Mouse (Mus musculus) brain, embryonic 14.5 days (tissue): ENCODE data around the gene Rps2. TPM values are rescaled to one million over a fixed set of nuclear protein-coding genes. Genes with fewer than 3 reads are reported as not detected.

ENCODE experiments used
- DNase-seq: peaks from one replicate; pipeline ENCODE4 v3.0.0-alpha.2; 2011; ENCODE audit warnings: low read depth
- CTCF ChIP-seq: fragments of 200-500 bp; IDR thresholded peaks from 2 replicates; pipeline ENCODE4 v1.5.1; 2012; ENCODE audit warnings: inconsistent platforms, mild to moderate bottlenecking, moderate library complexity, borderline replicate concordance; ENCODE audit not compliant: insufficient read depth, insufficient read length; ENCODE audit errors: extremely low read depth
- POLR2A ChIP-seq: fragments of 200-500 bp; IDR thresholded peaks from 2 replicates; pipeline ENCODE4 v1.6.1; 2012; ENCODE audit warnings: mild to moderate bottlenecking, inconsistent platforms, borderline replicate concordance; ENCODE audit not compliant: poor library complexity, insufficient read depth, insufficient read length, severe bottlenecking; ENCODE audit errors: extremely low read depth
- polyA plus RNA-seq: library from polyadenylated mRNA; depleted of rRNA; stranded (reverse); fragments of >200 nt; gene quantifications from 2 replicates; pipeline ENCODE4 v1.2.3, GENCODE M21; 2012; rRNA removed

Gene Rps2
- polyA plus RNA-seq, 1 experiment, result 1,770 TPM

DNA sequence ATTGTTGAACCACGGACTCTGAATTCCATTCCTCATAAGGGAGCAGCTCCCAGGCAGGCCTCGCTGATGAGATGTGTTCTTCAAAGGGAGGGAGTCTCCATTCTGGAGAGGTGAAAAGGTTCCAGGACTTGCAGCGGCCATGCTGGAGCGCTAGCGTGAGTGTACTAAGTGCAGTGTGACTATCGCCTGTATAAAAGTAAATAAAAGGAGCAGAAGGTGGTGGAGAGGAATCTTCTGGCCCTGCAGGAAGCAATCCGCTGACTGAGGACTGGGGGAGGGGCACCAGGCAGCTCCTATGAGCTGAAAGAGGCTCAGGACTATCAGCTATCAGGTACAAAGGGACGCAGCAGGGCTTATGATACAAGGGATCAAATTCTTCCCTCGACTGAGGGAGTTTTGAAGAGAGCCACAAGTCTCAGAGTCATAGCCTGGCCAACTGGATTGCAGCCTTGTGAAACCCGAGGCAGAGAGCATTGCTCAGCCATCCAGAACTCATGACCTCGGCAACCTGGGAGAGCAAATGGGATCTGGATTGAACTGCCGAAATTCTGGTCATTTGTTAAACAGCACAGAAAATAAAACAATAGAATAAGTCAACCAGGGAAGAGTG is 48.5 kb downstream of the Rps2 start:
- DNase-seq, result no peak
- TF ChIP-seq CTCF, result no peak
- TF ChIP-seq POLR2A, result no peak

DNA sequence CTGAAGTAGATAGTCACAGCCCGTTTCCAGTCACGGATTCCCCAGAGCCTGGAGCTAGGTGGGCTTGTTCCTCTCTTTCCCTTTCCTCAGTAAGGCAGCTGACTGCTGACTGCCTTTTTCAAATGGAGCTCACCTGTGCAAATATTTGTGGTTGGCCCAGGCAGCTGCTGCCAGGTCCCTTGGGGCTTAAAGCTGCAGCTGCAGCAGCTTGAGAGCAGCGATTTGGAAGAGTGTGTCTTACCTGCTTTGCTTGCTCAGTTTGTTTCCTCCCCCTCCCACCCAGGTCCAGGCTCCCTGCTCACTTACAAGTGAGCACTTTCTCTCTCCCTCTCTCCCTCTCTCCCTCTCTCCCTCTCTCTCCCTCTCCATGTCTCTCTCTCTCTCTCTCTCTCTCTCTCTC is 51.2 kb downstream of the Rps2 start:
- TF ChIP-seq CTCF (no peak), POLR2A (no peak)
- peak; percentile 5 for DNase-seq

Other genes starting within 250 kb of the Rps2 start
- 89.5 and 99.5 TPM in 2 replicates for gene E4f1, start 247.8 kb upstream of the Rps2 start, polyA plus RNA-seq
- 49.6 and 52.2 TPM in 2 replicates for gene Pgp, start 247.7 kb upstream of the Rps2 start, polyA plus RNA-seq
- 0.48 and 0.77 TPM in 2 replicates for gene Bricd5, start 244.2 kb upstream of the Rps2 start, polyA plus RNA-seq
- gene Mlst8, start 239.0 kb upstream of the Rps2 start, polyA plus RNA-seq, result 47.1 and 53.7 TPM in 2 replicates
- gene Caskin1, start 229.5 kb upstream of the Rps2 start, polyA plus RNA-seq, result 91.5 and 142 TPM in 2 replicates
- gene Traf7, start 190.2 kb upstream of the Rps2 start, polyA plus RNA-seq, result 310 and 422 TPM in 2 replicates
- 3.2 and 5.6 TPM in 2 replicates for gene Rab26, start 183.9 kb upstream of the Rps2 start, polyA plus RNA-seq
- gene Pkd1, start 168.3 kb upstream of the Rps2 start, polyA plus RNA-seq, result 65.9 and 74.2 TPM in 2 replicates
- 189 and 190 TPM in 2 replicates for gene Tsc2, start 85.5 kb upstream of the Rps2 start, polyA plus RNA-seq
- 10.4 and 15.3 TPM in 2 replicates for gene Nthl1, start 85.4 kb upstream of the Rps2 start, polyA plus RNA-seq
- gene Slc9a3r2, start 67.8 kb upstream of the Rps2 start, polyA plus RNA-seq, result 30.7 and 34.3 TPM in 2 replicates
- 0.23 TPM in 1 of 2 replicates, not detected in the other for gene Npw, start 59.7 kb upstream of the Rps2 start, polyA plus RNA-seq
- 76.3 and 102 TPM in 2 replicates for gene Zfp598, start 48.4 kb upstream of the Rps2 start, polyA plus RNA-seq
- 82.5 and 94.2 TPM in 2 replicates for gene Syngr3, start 28.2 kb upstream of the Rps2 start, polyA plus RNA-seq
- 28.8 and 29.2 TPM in 2 replicates for gene Gfer, start 22.0 kb upstream of the Rps2 start, polyA plus RNA-seq
- gene Noxo1, start 21.9 kb upstream of the Rps2 start, polyA plus RNA-seq, result 7.6 and 10.7 TPM in 2 replicates
- 75.0 and 95.7 TPM in 2 replicates for gene Tbl3, start 10.5 kb upstream of the Rps2 start, polyA plus RNA-seq
- 0.54 and 0.64 TPM in 2 replicates for gene Rnf151, start 53 bp upstream of the Rps2 start, polyA plus RNA-seq
- 245 and 253 TPM in 2 replicates for gene Ndufb10, start 6.4 kb downstream of the Rps2 start, polyA plus RNA-seq
- gene Rpl3l, start 9.7 kb downstream of the Rps2 start, polyA plus RNA-seq, result 0.05 and 0.08 TPM in 2 replicates
- gene Msrb1, start 18.5 kb downstream of the Rps2 start, polyA plus RNA-seq, result 28.0 and 31.5 TPM in 2 replicates
- gene Hs3st6, start 34.9 kb downstream of the Rps2 start, polyA plus RNA-seq, result 0.69 and 0.88 TPM in 2 replicates
- gene Meiob, start 86.2 kb downstream of the Rps2 start, polyA plus RNA-seq, result not detected in 2 replicates
- 39.7 and 46.3 TPM in 2 replicates for gene Hagh, start 122.0 kb downstream of the Rps2 start, polyA plus RNA-seq
- gene Fahd1, start 132.2 kb downstream of the Rps2 start, polyA plus RNA-seq, result 13.9 and 14.8 TPM in 2 replicates
- gene Igfals, start 147.9 kb downstream of the Rps2 start, polyA plus RNA-seq, result 0.14 TPM in 1 of 2 replicates, not detected in the other
- 29.5 and 36.3 TPM in 2 replicates for gene Nubp2, start 168.2 kb downstream of the Rps2 start, polyA plus RNA-seq
- gene Spsb3, start 168.5 kb downstream of the Rps2 start, polyA plus RNA-seq, result 84.5 and 105 TPM in 2 replicates
- gene Eme2, start 177.0 kb downstream of the Rps2 start, polyA plus RNA-seq, result 41.0 and 50.3 TPM in 2 replicates
- 94.6 and 120 TPM in 2 replicates for gene Mrps34, start 177.0 kb downstream of the Rps2 start, polyA plus RNA-seq
- 71.5 and 91.4 TPM in 2 replicates for gene Nme3, start 178.4 kb downstream of the Rps2 start, polyA plus RNA-seq
- 217 and 242 TPM in 2 replicates for gene Mapk8ip3, start 218.9 kb downstream of the Rps2 start, polyA plus RNA-seq
- gene Jpt2, start 242.6 kb downstream of the Rps2 start, polyA plus RNA-seq, result 62.9 and 65.5 TPM in 2 replicates